Mouse (Mus musculus) intestine, postnatal 0 days (tissue): Measurements from ENCODE around the gene Cbr2. TPM values are rescaled to one million over a fixed set of nuclear protein-coding genes. Genes with fewer than 3 reads are reported as not detected.

Source experiments
- ATAC-seq: fragments of 200-750 bp; cut with Nextera tagmentation; 2 replicates; pipeline ENCODE4 v1.8.0; 2017; ENCODE audit warnings: mild to moderate bottlenecking, moderate TSS enrichment, moderate library complexity
- H3K27ac ChIP-seq: fragments of 300-500 bp; sonication (generic); 2 replicates; pipeline ENCODE4 v1.5.1; 2014; ENCODE audit warnings: mild to moderate bottlenecking, low read depth, low read length, moderate library complexity
- H3K27me3 ChIP-seq: fragments of 300-500 bp; sonication (generic); replicated peaks from 2 replicates; pipeline ENCODE4 v1.6.1; 2014; ENCODE audit warnings: low read length, mixed read lengths; ENCODE audit not compliant: control insufficient read depth, insufficient read depth
- H3K36me3 ChIP-seq: fragments of 300-500 bp; sonication (generic); 2 replicates; pipeline ENCODE4 v1.6.1; 2014; ENCODE audit warnings: mild to moderate bottlenecking, moderate library complexity; ENCODE audit not compliant: control insufficient read depth, insufficient read depth
- H3K4me1 ChIP-seq: fragments of 300-500 bp; sonication (generic); replicated peaks from 2 replicates; pipeline ENCODE4 v1.6.1; 2014; ENCODE audit warnings: antibody characterized with exemption, low read length, mixed read lengths; ENCODE audit not compliant: control insufficient read depth, insufficient read depth
- H3K4me2 ChIP-seq: fragments of 300-500 bp; sonication (generic); replicated peaks from 2 replicates; pipeline ENCODE4 v1.6.1; 2014; ENCODE audit warnings: low read depth, mild to moderate bottlenecking, moderate library complexity
- H3K4me3 ChIP-seq: fragments of 300-500 bp; sonication (generic); 2 replicates; pipeline ENCODE4 v1.5.1; 2014; ENCODE audit warnings: low read depth, low read length
- H3K9ac ChIP-seq: fragments of 300-500 bp; sonication (generic); 2 replicates; pipeline ENCODE4 v1.6.1; 2014; ENCODE audit warnings: mild to moderate bottlenecking, low read depth, low read length
- H3K9me3 ChIP-seq: fragments of 300-500 bp; sonication (generic); 2 replicates; pipeline ENCODE4 v1.6.1; 2016; ENCODE audit warnings: mixed run types; ENCODE audit not compliant: control insufficient read depth
- CTCF ChIP-seq: sonication (generic); IDR thresholded peaks from 2 replicates; pipeline ENCODE4 v1.5.1; 2016; ENCODE audit warnings: low read depth, mild to moderate bottlenecking, control low read depth, antibody characterized with exemption, moderate library complexity
- WGBS: fragments of 180-500 bp; shearing (Covaris S2); extraction: QIAGEN DNeasy Blood & Tissue Kit; methylation state at CpG from one replicate; pipeline ENCODE4 v1.1.7; 2014; 5-methylcytosine and 5-hydroxymethylcytosine counted together
- polyA plus RNA-seq: library from polyadenylated mRNA; unstranded; fragments of >200 nt; fragmentation: Nextera tagmentation; extraction: Ambion mirVana; gene quantifications from 2 replicates; pipeline ENCODE4 v1.2.1, GENCODE M21; 2015

The Cbr2 gene
- polyA plus RNA-seq, 1 experiment from 2014 or later = 1.6 TPM

GRCm38 (mm10) chr11:120707969-120708368 is 23.9 kb downstream of the Cbr2 start:
- no peak overlapping the region for H3K4me3 ChIP-seq
- H3K9me3 ChIP-seq = no peaks in the 10 kb centered on the region
- ATAC-seq = no peak
- TF ChIP-seq CTCF = no peak
- H3K27ac ChIP-seq = no peak overlapping the region; the same call in 1 of the 2 replicates
- peaks cover 36% of the 10 kb centered on the region; the same call in 1 of the 2 replicates for H3K36me3 ChIP-seq
- no peaks in the 10 kb centered on the region for H3K27me3 ChIP-seq
- H3K4me2 ChIP-seq = no peak overlapping the region
- H3K9ac ChIP-seq = no peak overlapping the region
- 55% methylated on average over 5 of the region's 5 CpGs for WGBS
- H3K4me1 ChIP-seq = no peaks in the 10 kb centered on the region

- Histone ChIP-seq H3K4me3 (no peak overlapping the region), H3K27me3 (no peaks in the 10 kb centered on the region), H3K9me3 (no peaks in the 10 kb centered on the region), H3K4me2 (no peak overlapping the region), H3K36me3 (peaks cover 41% of the 10 kb centered on the region), H3K9ac (no peak overlapping the region), H3K4me1 (no peaks in the 10 kb centered on the region), H3K27ac (no peak overlapping the region)
- ATAC-seq = no peak
- TF ChIP-seq CTCF = no peak
- WGBS = 47% methylated on average over 11 of the region's 12 CpGs
Observed at GRCm38 (mm10) chr11:120707225-120707624, 24.7 kb downstream of the Cbr2 start.

GRCm38 (mm10) chr11:120706120-120706519 is 25.8 kb downstream of the Cbr2 start:
- WGBS = 66% methylated on average over 5 of the region's 5 CpGs
- Histone ChIP-seq H3K4me3 (no peak overlapping the region), H3K4me2 (no peak overlapping the region), H3K9me3 (no peaks in the 10 kb centered on the region), H3K4me1 (no peaks in the 10 kb centered on the region), H3K27me3 (no peaks in the 10 kb centered on the region), H3K27ac (no peak overlapping the region), H3K9ac (no peak overlapping the region), H3K36me3 (peaks cover 49% of the 10 kb centered on the region)
- ATAC-seq = no peak
- TF ChIP-seq CTCF = no peak

- Histone ChIP-seq H3K9me3 (no peaks in the 10 kb centered on the region), H3K27ac (no peak overlapping the region), H3K4me2 (no peak overlapping the region), H3K27me3 (no peaks in the 10 kb centered on the region), H3K4me3 (no peak overlapping the region), H3K36me3 (peaks cover 48% of the 10 kb centered on the region), H3K9ac (no peak overlapping the region), H3K4me1 (no peaks in the 10 kb centered on the region)
- no peak for ATAC-seq
- TF ChIP-seq CTCF = no peak
- 59% methylated on average over 8 of the region's 8 CpGs for WGBS
Observed at GRCm38 (mm10) chr11:120704486-120705325, 27.2 kb downstream of the Cbr2 start.

GRCm38 (mm10) chr11:120703696-120704454 is 28.0 kb downstream of the Cbr2 start:
- peak; percentile 41 for TF ChIP-seq CTCF
- no peak overlapping the region for H3K4me3 ChIP-seq
- no peaks in the 10 kb centered on the region for H3K9me3 ChIP-seq
- H3K4me2 ChIP-seq = no peak overlapping the region
- no peaks in the 10 kb centered on the region for H3K4me1 ChIP-seq
- WGBS = 49% methylated on average over 15 of the region's 15 CpGs
- no peak for ATAC-seq
- H3K9ac ChIP-seq = no peak overlapping the region
- H3K27ac ChIP-seq = no peak overlapping the region
- peaks cover 46% of the 10 kb centered on the region for H3K36me3 ChIP-seq
- no peaks in the 10 kb centered on the region for H3K27me3 ChIP-seq

- ATAC-seq = no peak
- Histone ChIP-seq H3K27me3 (no peaks in the 10 kb centered on the region), H3K36me3 (peaks cover 70% of the 10 kb centered on the region), H3K4me2 (no peak overlapping the region), H3K4me1 (no peaks in the 10 kb centered on the region), H3K9ac (no peak overlapping the region), H3K9me3 (no peaks in the 10 kb centered on the region), H3K4me3 (no peak overlapping the region), H3K27ac (no peak overlapping the region)
- 63% methylated on average over 10 of the region's 10 CpGs for whole genome bisulfite sequencing
- no peak for TF ChIP-seq CTCF
Observed at GRCm38 (mm10) chr11:120697741-120698140, 34.2 kb downstream of the Cbr2 start.
